Mouse (Mus musculus) A20 (cell line): ENCODE data around the gene Klf17.
"Not testable (repeated sequence)": the region's sequence is repeated elsewhere in the genome, so short reads cannot be mapped to it uniquely, and the experiment has no call there.

Experiments
- DNase-seq: peaks from one replicate; pipeline ENCODE4 v3.0.0-alpha.2; 2011; ENCODE audit warnings: low read depth, low spot score

Gene Klf17

GRCm38 (mm10) chr4:117765416-117765815, at the start of gene Klf17:
Gene Klf17 (minus strand): TSS chr4:117765648.
- DNase-seq: no peak

- DNase-seq: no peak
Measured at GRCm38 (mm10) chr4:117814333-117814732, 48.9 kb upstream of the Klf17 start.

GRCm38 (mm10) chr4:117813591-117814192, 48.2 kb upstream of the Klf17 start:
- DNase-seq: no peak

- no peak for DNase-seq
Measured at GRCm38 (mm10) chr4:117810933-117811332, 45.5 kb upstream of the Klf17 start.

- DNase-seq: no peak
Measured at GRCm38 (mm10) chr4:117806992-117807391, 41.5 kb upstream of the Klf17 start.

- no peak for DNase-seq
Measured at GRCm38 (mm10) chr4:117799904-117800303, 34.5 kb upstream of the Klf17 start.

- no peak for DNase-seq
Measured at GRCm38 (mm10) chr4:117788308-117788707, 22.9 kb upstream of the Klf17 start.

GRCm38 (mm10) chr4:117786963-117787362, 21.5 kb upstream of the Klf17 start:
- DNase-seq: peak; percentile 87

- DNase-seq: no peak
Measured at GRCm38 (mm10) chr4:117782908-117783307, 17.5 kb upstream of the Klf17 start.

- DNase-seq: no peak
Measured at GRCm38 (mm10) chr4:117772960-117773359, 7.5 kb upstream of the Klf17 start.

- peak; percentile 64 for DNase-seq
Measured at GRCm38 (mm10) chr4:117770935-117771334, 5.5 kb upstream of the Klf17 start.

- DNase-seq: no peak
Measured at GRCm38 (mm10) chr4:117760151-117760550, 5.3 kb downstream of the Klf17 start.

GRCm38 (mm10) chr4:117752469-117752868, 13.0 kb downstream of the Klf17 start:
- DNase-seq: not testable (repeated sequence)

- DNase-seq: peak; percentile 61
Measured at GRCm38 (mm10) chr4:117737559-117737958, 27.9 kb downstream of the Klf17 start.

GRCm38 (mm10) chr4:117731926-117732325, 33.5 kb downstream of the Klf17 start:
- no peak for DNase-seq

GRCm38 (mm10) chr4:117724112-117724511, 41.3 kb downstream of the Klf17 start, which contains the start of gene Gm12845:
Gene Gm12845 (plus strand): TSS chr4:117724412.
- no peak for DNase-seq

- no peak for DNase-seq
Measured at GRCm38 (mm10) chr4:117713303-117714098, 51.9 kb downstream of the Klf17 start.

- no peak for DNase-seq
Measured at GRCm38 (mm10) chr4:117712314-117712713, 53.1 kb downstream of the Klf17 start.

- no peak for DNase-seq
Measured at GRCm38 (mm10) chr4:117708780-117709550, 56.5 kb downstream of the Klf17 start.
